Comparison of ENCODE assay signal across 11 mouse cellular contexts in genomic region chr7:35764461-35764860, GRCm38 (mm10). TPM values are rescaled to one million over a fixed set of nuclear protein-coding genes. Genes with fewer than 3 reads are reported as not detected.
DNase-seq lines count a peak whose midpoint lies in the region.
"Had no signal": no experiment of that assay in that cellular context is flagged by ENCODE, and none has a peak within 500 bp of the region (broad histone marks: within the 10 kb centered on the region; RNA-seq: fewer than 3 reads in every experiment).

No protein-coding gene starts in this region.

- peak; percentile 48 for DNase-seq in adrenal gland, adult 2 months
- DNase-seq in adrenal gland, postnatal 25 days: no peak
- peak; percentile 31 for DNase-seq in adrenal gland, postnatal 14 days
- no peak for DNase-seq in adrenal gland, adult 18-20 months (ENCODE audit: low spot score in 2 of 2)
- DNase-seq: cerebellum, adult 11 months; cerebellum, adult 18-20 months; cerebellum, adult 8-10 months; cerebellum, adult 9-11 months; cerebellum, postnatal 14 days; cerebellum, postnatal 36 days; embryo, embryonic 11 days had no signal

RNA-seq across cellular contexts. Expression of gene Dpy19l3, which starts 10.2 kb away (rescaled TPM):
- total RNA-seq in adrenal gland, adult 2 months (2021): 10 to 100 TPM; 52.1 to 71.8 TPM
- 8.4 and 9.5 TPM in 2 replicates for polyA plus RNA-seq in adrenal gland, adult 2 months (2012; rRNA removed)
- 31.5 and 60.8 TPM in 2 replicates for total RNA-seq in adrenal gland, postnatal 25 days (2021)
- 30.2 and 35.9 TPM in 2 replicates for total RNA-seq in adrenal gland, postnatal 14 days (2021)
- total RNA-seq in adrenal gland, adult 18-20 months (2021): 10 to 100 TPM; 51.0 to 57.2 TPM

RNA-seq across cellular contexts. Expression of gene Zfp507, which starts 38.3 kb away (rescaled TPM):
- total RNA-seq in adrenal gland, adult 2 months (2021): 10 to 100 TPM; 21.5 to 22.6 TPM
- polyA plus RNA-seq in adrenal gland, adult 2 months (2012; rRNA removed): 3.1 and 4.1 TPM in 2 replicates
- 22.8 and 38.5 TPM in 2 replicates for total RNA-seq in adrenal gland, postnatal 25 days (2021)
- total RNA-seq in adrenal gland, postnatal 14 days (2021): 27.4 and 29.3 TPM in 2 replicates
- 10 to 100 TPM; 23.5 to 26.6 TPM for total RNA-seq in adrenal gland, adult 18-20 months (2021)

Comparison
In these comparisons a context has a peak if more than half of its experiments do, and no peak if none do; other contexts are left out.
1. DNase-seq: peak in adrenal gland, adult 2 months (single experiment) and adrenal gland, postnatal 14 days (single experiment); none in adrenal gland, postnatal 25 days (single experiment) and adrenal gland, adult 18-20 months (0 of 2).